Mouse (Mus musculus) liver, embryonic 11.5 days (tissue): ENCODE measurements at regions not wholly inside any gene's neighbourhood (a gene's known extent, or its start where the extent isn't known, plus 50 kb on each side); places are given as distances from the start of the nearest gene placed in this dataset.

Source experiments
- ATAC-seq: fragments of 200-750 bp; cut with Nextera tagmentation; replicated peaks from 2 replicates; pipeline ENCODE4 v1.8.0; 2017; ENCODE audit warnings: moderate number of reproducible peaks, mild to moderate bottlenecking, moderate TSS enrichment, moderate library complexity; ENCODE audit not compliant: low FRiP score
- DNase-seq: peaks from one replicate; pipeline ENCODE4 v3.0.0-alpha.2; 2017; ENCODE audit warnings: low spot score
- H3K27ac ChIP-seq: fragments of 300-500 bp; sonication (generic); 2 replicates; pipeline ENCODE4 v1.5.1; 2014; ENCODE audit warnings: mild to moderate bottlenecking, low read depth, low read length, control low read depth
- H3K27me3 ChIP-seq: fragments of 300-500 bp; sonication (generic); replicated peaks from 2 replicates; pipeline ENCODE4 v1.6.1; 2014; ENCODE audit warnings: low read length, mixed read lengths; ENCODE audit not compliant: control insufficient read depth, insufficient read depth
- H3K36me3 ChIP-seq: fragments of 300-500 bp; sonication (generic); 2 replicates; pipeline ENCODE4 v1.6.1; 2014; ENCODE audit warnings: mild to moderate bottlenecking, low read length, moderate library complexity, mixed read lengths; ENCODE audit not compliant: control insufficient read depth, insufficient read depth
- H3K4me1 ChIP-seq: fragments of 300-500 bp; sonication (generic); replicated peaks from 2 replicates; pipeline ENCODE4 v1.6.1; 2014; ENCODE audit warnings: low read length, mixed read lengths; ENCODE audit not compliant: control insufficient read depth, insufficient read depth
- H3K4me2 ChIP-seq: fragments of 300-500 bp; sonication (generic); 2 replicates; pipeline ENCODE4 v1.6.1; 2014; ENCODE audit warnings: mild to moderate bottlenecking, control low read depth, moderate library complexity
- H3K4me3 ChIP-seq: fragments of 300-500 bp; sonication (generic); 2 replicates; pipeline ENCODE4 v1.5.1; 2014; ENCODE audit warnings: low read depth, low read length, control low read depth
- H3K9ac ChIP-seq: fragments of 300-500 bp; sonication (generic); 2 replicates; pipeline ENCODE4 v1.6.1; 2014; ENCODE audit warnings: low read depth, low read length, control low read depth
- H3K9me3 ChIP-seq: fragments of 300-500 bp; sonication (generic); 2 replicates; pipeline ENCODE4 v1.6.1; 2016; ENCODE audit warnings: low read length, inconsistent platforms, mixed read lengths; ENCODE audit not compliant: control insufficient read depth
- WGBS: fragments of 180-500 bp; shearing (Covaris S2); extraction: QIAGEN DNeasy Blood & Tissue Kit; methylation state at CpG from one replicate; pipeline ENCODE4 v1.1.7; 2014; 5-methylcytosine and 5-hydroxymethylcytosine counted together

DNA sequence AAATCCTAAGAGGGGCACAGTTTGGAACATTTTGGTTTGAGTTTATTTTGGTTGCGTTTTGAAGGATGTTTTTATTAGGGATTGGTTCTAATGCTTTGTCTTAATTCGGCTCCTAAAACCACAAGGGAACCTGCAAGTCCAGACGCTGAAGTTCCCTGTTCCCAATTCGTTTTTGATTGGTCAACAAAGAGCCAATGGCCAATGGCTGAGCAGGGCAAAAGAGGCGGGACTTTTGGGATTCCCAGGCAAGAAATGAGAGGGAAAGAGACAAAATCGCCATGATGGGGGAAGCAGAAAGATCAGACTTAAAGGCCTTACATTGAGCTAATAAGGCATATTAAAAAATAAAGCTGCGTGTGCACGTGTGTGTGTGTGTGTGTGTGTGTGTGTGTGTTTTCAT is 76.3 kb downstream of the Cartpt start:
- Histone ChIP-seq H3K4me2 (no peak overlapping the region), H3K27me3 (no peaks in the 10 kb centered on the region), H3K9me3 (no peaks in the 10 kb centered on the region), H3K4me1 (no peaks in the 10 kb centered on the region), H3K9ac (no peak overlapping the region), H3K4me3 (no peak overlapping the region), H3K36me3 (no peaks in the 10 kb centered on the region), H3K27ac (no peak overlapping the region)
- 64% methylated on average over 8 of the region's 8 CpGs for WGBS
- DNase-seq (no peak), ATAC-seq (no peak)

DNA sequence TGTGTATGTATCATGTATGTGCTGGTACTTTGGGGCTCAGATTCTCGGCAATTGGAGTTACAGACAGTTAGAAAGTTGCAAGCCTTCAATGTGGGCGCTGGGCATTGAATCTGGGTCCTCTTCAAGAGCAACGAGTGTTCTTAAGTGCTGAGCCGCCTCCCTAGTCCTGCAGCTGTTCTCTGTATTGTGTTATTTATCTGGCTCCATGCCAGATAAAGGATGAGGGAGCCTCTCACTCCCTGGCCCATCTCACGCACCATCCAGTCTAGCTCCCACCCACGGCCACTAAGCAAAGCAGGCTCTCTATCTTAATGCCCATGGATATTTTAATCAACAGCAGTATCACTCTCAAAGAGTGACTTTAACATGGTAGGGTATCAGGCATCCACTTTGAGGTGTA is 84.2 kb downstream of the Cartpt start:
- 71% methylated on average over 6 of the region's 6 CpGs for WGBS

GRCm38 (mm10) chr13:99815786-99816185 is 85.1 kb downstream of the Cartpt start:
- no peak for DNase-seq
- Histone ChIP-seq H3K27ac (no peak overlapping the region), H3K4me1 (no peaks in the 10 kb centered on the region), H3K4me2 (no peak overlapping the region), H3K4me3 (no peak overlapping the region), H3K27me3 (no peaks in the 10 kb centered on the region), H3K36me3 (no peaks in the 10 kb centered on the region), H3K9me3 (no peaks in the 10 kb centered on the region), H3K9ac (no peak overlapping the region)
- WGBS, result 88% methylated on average over 6 of the region's 6 CpGs
- no peak for ATAC-seq

More for the DNA sequence above, 84.2 kb downstream of the Cartpt start:
- H3K36me3 ChIP-seq, result no peaks in the 10 kb centered on the region
- DNase-seq, result no peak
- ATAC-seq, result no peak
- no peak overlapping the region for H3K27ac ChIP-seq
- no peaks in the 10 kb centered on the region for H3K9me3 ChIP-seq
- no peaks in the 10 kb centered on the region for H3K27me3 ChIP-seq
- no peak overlapping the region for H3K4me2 ChIP-seq
- no peak overlapping the region for H3K9ac ChIP-seq
- no peak overlapping the region for H3K4me3 ChIP-seq
- H3K4me1 ChIP-seq, result no peaks in the 10 kb centered on the region

- 78% methylated on average over 2 of the region's 2 CpGs for WGBS
- H3K27ac ChIP-seq, result no peak overlapping the region
- DNase-seq, result no peak
- H3K36me3 ChIP-seq, result no peaks in the 10 kb centered on the region
- no peaks in the 10 kb centered on the region for H3K9me3 ChIP-seq
- H3K4me2 ChIP-seq, result no peak overlapping the region
- H3K4me1 ChIP-seq, result no peaks in the 10 kb centered on the region
- no peaks in the 10 kb centered on the region for H3K27me3 ChIP-seq
- ATAC-seq, result no peak
- H3K9ac ChIP-seq, result no peak overlapping the region
- H3K4me3 ChIP-seq, result no peak overlapping the region
These were observed 86.1 kb downstream of the Cartpt start for GRCm38 (mm10) chr13:99814801-99815200.

DNA sequence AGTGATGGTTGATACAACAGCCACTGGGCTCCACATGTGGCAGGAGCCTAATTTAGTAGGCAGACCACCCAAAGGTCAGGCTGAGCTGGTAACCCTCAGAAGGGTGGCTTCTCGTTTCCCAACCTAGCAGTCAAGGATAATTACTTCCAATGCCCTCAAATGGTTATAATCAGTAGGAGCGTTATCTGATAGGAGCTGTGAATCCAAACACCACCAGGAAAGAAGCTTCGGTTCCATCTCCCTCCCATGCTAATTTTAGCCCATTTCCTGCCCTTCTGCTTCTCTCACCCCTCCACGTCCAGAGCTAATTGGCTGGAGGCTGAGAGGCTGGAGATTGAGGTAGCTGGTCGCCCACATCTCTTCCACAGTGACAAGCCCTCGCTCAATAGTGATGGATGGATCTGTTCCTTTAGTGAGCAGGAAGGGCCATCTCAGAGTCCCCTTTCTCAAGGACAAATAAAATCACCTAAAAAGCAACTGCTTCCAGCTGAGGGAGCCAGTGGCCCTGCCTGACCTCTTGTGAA is 86.8 kb downstream of the Cartpt start:
- ATAC-seq, result no peak
- H3K9me3 ChIP-seq, result no peaks in the 10 kb centered on the region
- no peak overlapping the region for H3K9ac ChIP-seq
- H3K4me3 ChIP-seq, result no peak overlapping the region
- no peaks in the 10 kb centered on the region for H3K4me1 ChIP-seq
- H3K36me3 ChIP-seq, result no peaks in the 10 kb centered on the region
- no peak overlapping the region for H3K4me2 ChIP-seq
- H3K27ac ChIP-seq, result no peak overlapping the region
- H3K27me3 ChIP-seq, result no peaks in the 10 kb centered on the region
- WGBS, result 28% methylated on average over 6 of the region's 6 CpGs
- DNase-seq, result no peak

DNA sequence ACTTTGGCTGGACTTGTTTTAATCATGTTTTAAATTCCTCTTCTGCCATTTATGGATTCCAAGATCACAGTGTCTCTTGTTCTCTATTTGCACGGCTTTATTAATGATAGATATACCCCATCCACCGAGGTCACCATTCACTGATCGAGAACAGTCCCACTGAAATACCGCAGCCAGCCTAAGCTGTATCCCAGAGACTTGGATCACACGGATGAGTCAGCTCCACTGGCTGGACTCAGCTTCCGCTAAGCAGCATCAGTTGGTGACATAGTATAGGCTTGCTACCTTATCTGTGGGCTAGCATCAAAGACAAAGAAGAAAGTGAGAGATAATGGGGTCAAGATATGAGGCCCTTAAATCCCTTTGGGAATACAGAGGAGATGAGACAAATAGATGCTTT is 106.4 kb downstream of the Cartpt start:
- Histone ChIP-seq H3K4me2 (no peak overlapping the region), H3K9me3 (no peaks in the 10 kb centered on the region), H3K4me3 (no peak overlapping the region), H3K27me3 (no peaks in the 10 kb centered on the region), H3K4me1 (no peaks in the 10 kb centered on the region), H3K27ac (no peak overlapping the region), H3K36me3 (no peaks in the 10 kb centered on the region), H3K9ac (no peak overlapping the region)
- WGBS, result 63% methylated on average over 6 of the region's 6 CpGs
- DNase-seq (no peak), ATAC-seq (no peak)

- Histone ChIP-seq H3K36me3 (no peaks in the 10 kb centered on the region), H3K4me3 (no peak overlapping the region), H3K9me3 (no peaks in the 10 kb centered on the region), H3K4me1 (no peaks in the 10 kb centered on the region), H3K4me2 (no peak overlapping the region), H3K27ac (no peak overlapping the region), H3K9ac (no peak overlapping the region), H3K27me3 (no peaks in the 10 kb centered on the region)
- 65% methylated on average over 7 of the region's 7 CpGs for WGBS
- no peak for ATAC-seq
- no peak for DNase-seq
These were observed 107.0 kb downstream of the Cartpt start for GRCm38 (mm10) chr13:99793786-99794435.

- Histone ChIP-seq H3K36me3 (no peaks in the 10 kb centered on the region), H3K9me3 (no peaks in the 10 kb centered on the region), H3K4me3 (no peak overlapping the region), H3K27me3 (no peaks in the 10 kb centered on the region), H3K27ac (no peak overlapping the region), H3K4me1 (no peaks in the 10 kb centered on the region), H3K4me2 (no peak overlapping the region), H3K9ac (no peak overlapping the region)
- ATAC-seq (no peak), DNase-seq (no peak)
- WGBS, result 84% methylated on average over 6 of the region's 6 CpGs
These were observed 107.9 kb downstream of the Cartpt start for GRCm38 (mm10) chr13:99793001-99793400.

DNA sequence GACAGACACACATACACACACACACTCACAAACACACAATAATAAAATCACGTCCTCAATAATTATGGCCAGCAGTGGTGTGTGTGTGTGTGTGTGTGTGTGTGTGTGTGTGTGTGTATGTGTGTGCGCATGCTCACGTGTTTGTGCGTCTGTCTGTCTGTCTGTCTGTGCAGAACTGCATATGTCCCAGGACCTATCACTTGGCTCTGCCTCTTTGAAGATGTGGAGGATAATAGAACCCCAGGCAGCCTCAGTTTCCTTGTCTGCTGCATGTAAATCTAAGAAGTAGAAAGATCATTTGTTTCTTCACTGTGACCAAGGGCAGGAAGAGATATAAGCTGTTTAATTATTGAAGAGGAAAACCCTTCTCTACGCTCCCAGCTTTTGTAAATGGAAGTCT is 109.9 kb downstream of the Cartpt start:
- no peak for DNase-seq
- Histone ChIP-seq H3K4me2 (no peak overlapping the region), H3K36me3 (no peaks in the 10 kb centered on the region), H3K9ac (no peak overlapping the region), H3K9me3 (no peaks in the 10 kb centered on the region), H3K4me1 (no peaks in the 10 kb centered on the region), H3K4me3 (no peak overlapping the region), H3K27me3 (no peaks in the 10 kb centered on the region), H3K27ac (no peak overlapping the region)
- WGBS, result 88% methylated on average over 5 of the region's 5 CpGs
- no peak for ATAC-seq
